Mouse (Mus musculus) liver, adult 2 months (tissue): ENCODE results near the gene Mllt11. TPM values are rescaled to one million over a fixed set of nuclear protein-coding genes. Genes with fewer than 3 reads are reported as not detected.

Experiments
- DNase-seq: peaks from one replicate; pipeline ENCODE4 v3.0.0-alpha.2; 2011; ENCODE audit warnings: low read depth, low spot score; ENCODE audit errors: extremely low read depth
- H3K27ac ChIP-seq: fragments of 200-500 bp; replicated peaks from 2 replicates; pipeline ENCODE4 v1.5.1; 2012; ENCODE audit warnings: low read depth, mild to moderate bottlenecking, control low read depth, inconsistent platforms, low read length; ENCODE audit not compliant: insufficient read depth
- H3K27me3 ChIP-seq: fragments of 200-500 bp; 2 replicates; pipeline ENCODE4 v1.6.1; 2012; ENCODE audit warnings: mild to moderate bottlenecking, moderate library complexity, low read length, inconsistent platforms; ENCODE audit not compliant: control insufficient read depth, insufficient read depth
- H3K36me3 ChIP-seq: fragments of 200-500 bp; 2 replicates; pipeline ENCODE4 v1.6.1; 2012; ENCODE audit warnings: low read length, inconsistent platforms; ENCODE audit not compliant: control insufficient read depth, insufficient read depth
- H3K4me1 ChIP-seq: fragments of 200-500 bp; 2 replicates; pipeline ENCODE4 v1.6.1; 2011; ENCODE audit warnings: low read length; ENCODE audit not compliant: control insufficient read depth, insufficient read depth
- H3K4me3 ChIP-seq: fragments of 200-500 bp; 2 replicates; pipeline ENCODE4 v1.5.1; 2011; ENCODE audit warnings: low read depth, mild to moderate bottlenecking, control low read depth, low read length, moderate library complexity; ENCODE audit not compliant: insufficient read depth
- H3K79me2 ChIP-seq: fragments of 200-500 bp; 2 replicates; pipeline ENCODE4 v1.6.1; 2012; ENCODE audit warnings: inconsistent platforms, mild to moderate bottlenecking, low read length, moderate library complexity; ENCODE audit not compliant: control insufficient read depth, insufficient read depth
- H3K9ac ChIP-seq: fragments of 200-500 bp; 2 replicates; pipeline ENCODE4 v1.6.1; 2012; ENCODE audit warnings: low read depth, mild to moderate bottlenecking, control low read depth, inconsistent platforms, low read length
- CTCF ChIP-seq: fragments of 200-500 bp; IDR thresholded peaks from 2 replicates; pipeline ENCODE4 v1.5.1; 2011; ENCODE audit warnings: low read depth, low read length, control low read depth
- POLR2A ChIP-seq: fragments of 200-500 bp; IDR thresholded peaks from 2 replicates; pipeline ENCODE4 v1.6.1; 2011; ENCODE audit warnings: low read length, control low read depth; ENCODE audit not compliant: insufficient read depth; ENCODE audit errors: extremely low read depth
- WGBS: fragments of 180-500 bp; shearing (Covaris S2); methylation state at CpG from one replicate; pipeline ENCODE4 v1.1.7; 2018; 5-methylcytosine and 5-hydroxymethylcytosine counted together
- polyA plus RNA-seq: library from polyadenylated mRNA; depleted of rRNA; stranded (reverse); fragments of >200 nt; gene quantifications from 2 replicates; pipeline ENCODE4 v1.2.3, GENCODE M21; 2012
- total RNA-seq: library from RNA; depleted of rRNA; stranded (reverse); fragments of >200 nt; gene quantifications from 2 replicates; pipeline ENCODE4 v1.2.3, GENCODE M21; 2014

Mllt11 gene
- total and polyA plus RNA-seq, 2 experiments = 0.83 to 1.4 TPM

DNA sequence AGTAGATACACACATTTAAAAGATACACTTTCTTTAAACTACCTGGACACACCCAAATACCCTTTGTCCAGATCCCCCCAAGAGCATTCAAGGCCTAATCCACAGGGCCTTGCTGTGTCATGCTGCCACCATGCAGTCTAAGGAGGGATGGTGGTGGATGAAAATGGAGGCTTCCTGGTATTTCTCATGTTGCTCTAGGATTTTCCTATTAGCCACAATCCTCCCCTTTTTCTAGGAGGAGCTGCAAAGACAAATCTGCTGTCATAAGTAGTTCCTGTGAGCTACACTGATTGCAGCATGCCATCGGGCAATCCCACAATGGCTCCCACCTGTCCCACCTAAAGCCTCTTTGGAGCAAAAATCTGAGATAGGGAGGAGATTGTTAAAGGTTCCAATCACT lies 4.8 kb downstream of the Mllt11 start:
- Histone ChIP-seq H3K9ac (no peak overlapping the region), H3K79me2 (peaks cover 9% of the 10 kb centered on the region; the same call in 1 of the 2 replicates), H3K27ac (no peak overlapping the region), H3K36me3 (peaks cover 2% of the 10 kb centered on the region; the same call in 1 of the 2 replicates), H3K27me3 (no peaks in the 10 kb centered on the region), H3K4me1 (peaks cover 3% of the 10 kb centered on the region), H3K4me3 (no peak overlapping the region)
- 33% methylated on average over 1 of the region's 1 CpGs for WGBS
- no peak for DNase-seq
- TF ChIP-seq CTCF (no peak), POLR2A (no peak)

DNA sequence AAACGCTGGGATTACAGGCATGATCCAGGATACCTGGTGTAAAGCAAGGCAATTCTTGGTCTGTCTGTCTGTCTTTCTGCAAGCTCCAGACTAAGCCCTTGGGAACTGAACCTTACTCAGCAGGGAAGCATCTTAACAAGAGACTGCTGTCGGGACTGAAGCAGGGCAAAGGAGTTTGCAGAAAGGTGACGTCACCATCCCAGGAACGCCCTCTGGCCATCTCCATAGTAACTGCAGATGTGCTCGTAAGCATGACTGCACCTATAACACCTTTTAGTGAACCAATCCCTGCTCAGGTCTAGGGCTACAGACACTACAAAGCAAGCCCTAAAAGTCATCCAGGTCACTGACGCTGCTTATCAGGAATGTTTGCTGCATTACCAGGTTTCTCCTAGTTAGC lies 7.7 kb downstream of the Mllt11 start:
- Histone ChIP-seq H3K27ac (no peak overlapping the region), H3K4me1 (peaks cover 3% of the 10 kb centered on the region; the same call in 1 of the 2 replicates), H3K9ac (no peak overlapping the region), H3K36me3 (no peaks in the 10 kb centered on the region), H3K4me3 (no peak overlapping the region), H3K79me2 (peaks cover 3% of the 10 kb centered on the region; the same call in 1 of the 2 replicates), H3K27me3 (no peaks in the 10 kb centered on the region)
- no peak for TF ChIP-seq CTCF
- no peak for TF ChIP-seq POLR2A
- peak; percentile 57 for DNase-seq
- WGBS = 43% methylated on average over 6 of the region's 6 CpGs

DNA sequence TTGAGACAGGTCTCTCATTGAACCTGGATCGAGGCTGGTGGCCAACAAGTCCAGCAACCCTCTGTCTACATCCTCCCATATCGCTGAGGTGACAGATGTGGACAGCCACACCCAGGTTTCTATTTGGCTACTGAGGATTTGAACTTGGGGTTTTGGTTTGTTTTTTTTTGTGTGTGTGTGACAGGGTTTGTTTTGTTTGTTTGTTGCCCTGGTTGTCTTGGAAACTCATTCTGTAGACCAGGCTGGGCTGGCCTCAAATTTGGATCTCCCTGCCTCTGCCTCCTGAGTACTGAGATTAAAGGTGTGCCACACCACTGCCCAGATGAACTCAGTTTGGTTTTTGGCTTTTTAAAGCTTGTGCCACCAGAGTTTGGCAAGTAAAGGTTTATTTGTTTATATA lies 8.9 kb downstream of the Mllt11 start:
- no peak overlapping the region for H3K4me3 ChIP-seq
- WGBS = 84% methylated on average over 2 of the region's 2 CpGs
- no peak overlapping the region for H3K9ac ChIP-seq
- H3K4me1 ChIP-seq = peaks cover 2% of the 10 kb centered on the region; the same call in 1 of the 2 replicates
- no peak for TF ChIP-seq POLR2A
- no peak for TF ChIP-seq CTCF
- no peaks in the 10 kb centered on the region for H3K36me3 ChIP-seq
- no peaks in the 10 kb centered on the region for H3K79me2 ChIP-seq
- no peak overlapping the region for H3K27ac ChIP-seq
- no peaks in the 10 kb centered on the region for H3K27me3 ChIP-seq
- DNase-seq = no peak

DNA sequence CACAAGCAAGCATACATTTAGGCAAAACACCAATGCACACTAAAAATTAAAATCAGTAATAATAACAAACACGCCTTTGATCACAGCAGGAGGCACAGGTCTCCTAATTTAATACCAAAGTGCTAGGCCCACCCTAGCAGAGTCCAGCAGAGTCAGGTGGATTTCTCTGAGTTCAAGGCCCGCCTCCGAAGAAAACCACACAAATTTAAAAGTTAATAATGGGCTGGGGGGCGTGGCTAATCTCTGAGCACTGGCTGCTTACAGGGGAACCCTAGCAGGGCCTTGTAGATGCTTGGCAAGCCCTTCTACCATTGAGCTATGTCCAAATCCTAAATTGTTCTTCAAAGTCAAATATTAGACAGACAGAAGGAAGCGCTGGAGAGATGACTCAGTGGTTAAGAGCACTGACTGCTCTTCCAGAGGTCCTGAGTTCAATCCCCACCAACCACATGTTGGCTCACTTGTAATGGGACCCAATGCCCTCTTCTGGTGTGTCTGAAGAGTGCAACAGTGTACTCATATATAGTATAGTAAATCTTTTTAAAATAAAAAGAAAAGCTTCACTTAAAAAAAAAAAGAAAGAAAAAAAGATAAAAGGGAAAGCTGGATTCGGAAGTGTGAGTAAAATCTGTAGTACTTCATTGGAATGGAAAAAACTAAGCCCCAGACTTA lies 13.4 kb downstream of the Mllt11 start:
- Histone ChIP-seq H3K27ac (no peak overlapping the region), H3K36me3 (peaks cover 4% of the 10 kb centered on the region), H3K79me2 (peaks cover 4% of the 10 kb centered on the region; the same call in 1 of the 2 replicates), H3K4me1 (peaks cover 11% of the 10 kb centered on the region), H3K4me3 (no peak overlapping the region), H3K9ac (no peak overlapping the region), H3K27me3 (no peaks in the 10 kb centered on the region)
- 68% methylated on average over 6 of the region's 6 CpGs for WGBS
- TF ChIP-seq CTCF (no peak), POLR2A (no peak)
- DNase-seq = no peak

DNA sequence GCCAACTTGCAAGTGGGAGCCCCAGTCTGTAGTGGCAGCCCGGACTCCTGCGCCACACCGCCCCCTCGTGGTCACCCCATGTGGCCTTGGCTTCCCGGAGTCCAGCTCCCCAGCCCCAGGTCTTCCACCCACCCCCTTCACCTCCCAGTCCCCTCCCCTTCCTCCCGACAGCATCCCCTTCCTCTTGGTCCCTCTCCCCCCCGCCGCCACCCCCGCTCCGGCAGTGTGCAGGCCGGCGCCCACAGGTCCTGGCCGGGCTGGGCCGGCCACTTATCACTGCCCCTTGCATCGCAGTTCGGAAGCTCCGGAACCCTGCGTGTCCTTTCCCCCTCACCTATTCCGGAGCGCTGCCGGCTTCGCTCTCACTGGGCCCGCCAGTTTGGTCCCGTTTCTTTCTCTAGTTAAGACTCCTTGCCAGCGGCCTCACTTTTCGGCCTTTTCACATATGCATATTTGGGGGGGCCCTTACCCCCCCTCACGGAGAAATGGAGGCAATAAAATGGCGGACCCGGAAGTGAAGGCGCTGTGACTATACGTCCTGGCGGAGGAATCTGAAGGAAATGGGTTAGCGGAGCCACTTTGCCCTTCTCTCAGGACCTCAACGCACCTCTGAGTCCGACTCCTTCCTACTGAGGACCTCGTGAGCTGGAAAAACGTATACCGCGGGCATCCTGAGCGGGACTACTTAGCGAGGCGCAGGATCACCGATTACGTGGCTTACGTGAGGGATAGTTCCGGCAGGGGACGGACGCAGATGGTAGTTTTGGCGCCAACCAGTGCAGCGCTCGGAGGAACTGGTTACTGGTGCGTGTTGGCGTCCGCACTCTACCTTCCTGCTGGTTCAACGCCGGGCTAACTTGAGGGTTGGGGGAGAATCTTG lies 14.5 kb downstream of the Mllt11 start, which contains the start of gene Gabpb2:
Gene Gabpb2 (minus strand): TSS at position 662 of the 880 bp plus-strand sequence.
- Histone ChIP-seq H3K4me3 (peak within 1 kb of the TSS; percentile 74), H3K4me1 (peaks cover 11% of the 10 kb centered on the region), H3K27ac (peak within 1 kb of the TSS; percentile 74), H3K9ac (peak within 1 kb of the TSS; percentile 76), H3K36me3 (peaks cover 4% of the 10 kb centered on the region), H3K79me2 (peaks cover 4% of the 10 kb centered on the region; the same call in 1 of the 2 replicates), H3K27me3 (no peaks in the 10 kb centered on the region)
- DNase-seq = peak; percentile 83
- TF ChIP-seq CTCF (peak; percentile 88), POLR2A (0 out of 2 replicates have a peak, but pooled peaks have one; percentile 48)
- under 1% methylated on average over 56 of the region's 56 CpGs for WGBS
